Mouse (Mus musculus) spleen, adult 18-20 months (tissue): ENCODE data around the gene Rhof.

Experiments
- DNase-seq, 2 experiments: peaks; one replicate each; pipeline ENCODE4 v3.0.0; 2022; ENCODE audit warnings: mixed read lengths in 2 of 2

The Rhof gene

GRCm38 (mm10) chr5:123109452-123110203 is 22.9 kb downstream of the Rhof start:
- DNase-seq = no peak

GRCm38 (mm10) chr5:123104769-123105168 is 27.7 kb downstream of the Rhof start:
- no peak for DNase-seq

- no peak for DNase-seq
Measured at GRCm38 (mm10) chr5:123103556-123103955, 28.9 kb downstream of the Rhof start.

- DNase-seq = no peak
Measured at GRCm38 (mm10) chr5:123102376-123102775, 30.1 kb downstream of the Rhof start.

- no peak for DNase-seq
Measured at GRCm38 (mm10) chr5:123098487-123098886, 34.0 kb downstream of the Rhof start.

- DNase-seq = no peak
Measured at GRCm38 (mm10) chr5:123096299-123096698, 36.2 kb downstream of the Rhof start.

GRCm38 (mm10) chr5:123094238-123094991 is 38.1 kb downstream of the Rhof start:
- DNase-seq = no peak

GRCm38 (mm10) chr5:123093077-123093633 is 39.3 kb downstream of the Rhof start:
- DNase-seq = no peak

GRCm38 (mm10) chr5:123090560-123091306 is 41.8 kb downstream of the Rhof start:
- no peak for DNase-seq

- no peak for DNase-seq
Measured at GRCm38 (mm10) chr5:123088784-123089183, 43.7 kb downstream of the Rhof start.

- DNase-seq = no peak
Measured at GRCm38 (mm10) chr5:123086501-123086900, 46.0 kb downstream of the Rhof start.

- no peak for DNase-seq
Measured at GRCm38 (mm10) chr5:123083340-123084050, 49.0 kb downstream of the Rhof start.

- no peak for DNase-seq
Measured at GRCm38 (mm10) chr5:123080510-123080909, 52.0 kb downstream of the Rhof start.

- DNase-seq = no peak
Measured at GRCm38 (mm10) chr5:123080041-123080440, 52.5 kb downstream of the Rhof start.

- no peak for DNase-seq
Measured at GRCm38 (mm10) chr5:123079568-123079967, 52.9 kb downstream of the Rhof start.

- no peak for DNase-seq
Measured at GRCm38 (mm10) chr5:123076419-123077281, 55.8 kb downstream of the Rhof start.

GRCm38 (mm10) chr5:123075576-123076418 is 56.7 kb downstream of the Rhof start:
- DNase-seq = peak; percentile 91 to 96

- no peak for DNase-seq
Measured at GRCm38 (mm10) chr5:123068714-123069113, 63.8 kb downstream of the Rhof start.

- DNase-seq = no peak
Measured at GRCm38 (mm10) chr5:123068115-123068514, 64.4 kb downstream of the Rhof start, which contains the start of gene Tmem120b. Gene Tmem120b, plus strand, starts transcription at chr5:123068415.

GRCm38 (mm10) chr5:123067395-123067995 is 65.0 kb downstream of the Rhof start:
- DNase-seq = no peak
